Mouse (Mus musculus): ENCODE measurements at regions not wholly inside any gene's neighbourhood (a gene's known extent, or its start where the extent isn't known, plus 50 kb on each side); places are given as distances from the start of the nearest gene placed in this dataset.

DNA sequence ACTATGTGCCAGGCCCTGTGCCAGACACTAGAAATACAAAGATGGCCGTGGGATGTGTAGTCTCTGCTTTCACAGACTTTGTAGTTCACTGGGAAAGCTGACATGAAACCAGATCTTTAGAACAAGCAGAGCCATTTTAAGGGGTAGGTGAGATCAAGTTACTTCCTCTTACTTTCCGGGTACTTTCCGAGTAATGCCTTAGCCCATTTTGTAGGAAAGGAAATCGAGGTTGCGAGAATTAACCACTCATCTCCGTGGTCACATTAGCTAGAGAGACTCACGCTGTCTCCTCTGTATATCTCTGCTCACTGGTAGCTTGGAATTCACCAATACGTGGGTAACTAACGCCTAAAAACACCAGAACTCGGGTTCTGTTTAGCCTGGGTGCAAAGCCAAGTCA lies 93.3 kb downstream of the Ier5 start:
- TF ChIP-seq POLR2A (IDR thresholded peaks at IDR 0.05; ENCODE audit: insufficient read depth, low read length) (no peak), EP300 (IDR thresholded peaks at IDR 0.05; ENCODE audit: insufficient read depth, low read depth, low read length) (no peak), CTCF (IDR thresholded peaks at IDR 0.05; ENCODE audit: low read depth, low read length) (no peak)

Data from ES-Bruce4 (cell line).